Mouse (Mus musculus) heart, embryonic 16.5 days (tissue): ENCODE measurements around the gene Adgrg1. TPM values are rescaled to one million over a fixed set of nuclear protein-coding genes. Genes with fewer than 3 reads are reported as not detected.

ENCODE experiments used
- ATAC-seq: fragments of 200-750 bp; cut with Nextera tagmentation; replicated peaks from 2 replicates; pipeline ENCODE4 v1.8.0; 2017; ENCODE audit warnings: moderate number of reproducible peaks; ENCODE audit not compliant: insufficient read depth, low FRiP score; ENCODE audit errors: extremely low read depth
- H3K27ac ChIP-seq: fragments of 300-500 bp; sonication (generic); 2 replicates; pipeline ENCODE4 v1.5.1; 2014; ENCODE audit warnings: mild to moderate bottlenecking, low read length, control low read depth, moderate library complexity
- H3K27me3 ChIP-seq: fragments of 300-500 bp; sonication (generic); 2 replicates; pipeline ENCODE4 v1.6.1; 2014; ENCODE audit warnings: low read length, mixed read lengths; ENCODE audit not compliant: control insufficient read depth, insufficient read depth
- H3K36me3 ChIP-seq: fragments of 300-500 bp; sonication (generic); 2 replicates; pipeline ENCODE4 v1.6.1; 2014; ENCODE audit not compliant: control insufficient read depth, insufficient read depth
- H3K4me1 ChIP-seq: fragments of 300-500 bp; sonication (generic); 2 replicates; pipeline ENCODE4 v1.6.1; 2014; ENCODE audit warnings: low read length, mixed read lengths; ENCODE audit not compliant: control insufficient read depth, insufficient read depth
- H3K4me2 ChIP-seq: fragments of 300-500 bp; sonication (generic); 2 replicates; pipeline ENCODE4 v1.6.1; 2014; ENCODE audit warnings: low read depth, mild to moderate bottlenecking, control low read depth, low read length
- H3K4me3 ChIP-seq: fragments of 300-500 bp; sonication (generic); 2 replicates; pipeline ENCODE4 v1.5.1; 2014; ENCODE audit warnings: mild to moderate bottlenecking, control low read depth, low read length
- H3K9ac ChIP-seq: fragments of 300-500 bp; sonication (generic); 2 replicates; pipeline ENCODE4 v1.6.1; 2014; ENCODE audit warnings: low read length, control low read depth
- H3K9me3 ChIP-seq: fragments of 300-500 bp; sonication (generic); replicated peaks from 2 replicates; pipeline ENCODE4 v1.6.1; 2016; ENCODE audit warnings: low read length; ENCODE audit not compliant: control insufficient read depth
- WGBS: fragments of 180-500 bp; shearing (Covaris S2); extraction: QIAGEN DNeasy Blood & Tissue Kit; methylation state at CpG from one replicate; pipeline ENCODE4 v1.1.7; 2014; 5-methylcytosine and 5-hydroxymethylcytosine counted together
- polyA plus RNA-seq: library from polyadenylated mRNA; unstranded; fragments of >200 nt; fragmentation: Nextera tagmentation; extraction: Ambion mirVana; gene quantifications from 2 replicates; pipeline ENCODE4 v1.2.1, GENCODE M21; 2015

Adgrg1 gene
- polyA plus RNA-seq, 1 experiment from 2014 or later: 18.0 TPM

DNA sequence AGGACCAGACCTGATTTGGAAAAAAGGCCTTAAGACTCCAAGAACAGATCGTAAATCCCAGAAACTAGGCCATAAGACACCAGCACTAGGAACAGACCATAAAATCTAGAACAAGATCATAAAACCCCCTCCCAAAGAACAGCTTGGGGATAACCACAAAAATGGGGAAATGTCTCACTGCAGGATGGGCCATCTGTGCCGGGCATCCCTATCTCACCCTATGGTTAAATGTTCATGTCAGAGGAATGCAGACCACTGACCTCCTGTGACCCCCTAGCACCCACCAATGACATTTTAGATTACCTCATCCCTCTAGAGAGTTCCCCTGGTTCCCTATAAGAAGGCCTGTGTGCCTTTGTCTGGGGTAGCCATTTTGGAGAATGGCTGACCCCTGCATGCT lies 75.1 kb downstream of the Adgrg1 start:
- H3K4me2 ChIP-seq: no peak overlapping the region
- no peak overlapping the region for H3K4me3 ChIP-seq
- no peak overlapping the region for H3K27ac ChIP-seq
- 46% methylated on average over 2 of the region's 2 CpGs for WGBS
- no peak overlapping the region for H3K9ac ChIP-seq
- H3K36me3 ChIP-seq: no peaks in the 10 kb centered on the region
- H3K27me3 ChIP-seq: no peaks in the 10 kb centered on the region
- H3K4me1 ChIP-seq: no peaks in the 10 kb centered on the region
- no peaks in the 10 kb centered on the region for H3K9me3 ChIP-seq
- ATAC-seq: no peak

DNA sequence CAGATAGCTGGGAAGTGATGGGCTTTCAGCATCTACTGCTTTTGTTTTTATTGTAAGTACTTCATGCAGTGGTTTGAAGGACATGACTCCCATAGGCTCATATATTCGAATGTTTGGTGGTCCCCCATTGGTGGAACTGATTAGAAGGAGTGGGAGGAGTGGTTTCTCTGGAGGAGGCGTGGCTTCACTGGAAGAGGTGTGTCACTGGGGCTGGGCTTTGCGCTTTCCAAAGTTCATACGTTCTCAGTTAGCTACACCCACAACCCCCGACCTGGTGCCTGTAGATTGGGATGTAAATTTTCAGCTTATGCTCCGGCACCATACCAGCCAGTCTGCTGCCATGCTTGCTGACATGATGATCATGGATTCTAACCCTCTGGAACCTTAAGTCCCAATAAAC lies 79.9 kb downstream of the Adgrg1 start:
- H3K27me3 ChIP-seq: no peaks in the 10 kb centered on the region
- H3K27ac ChIP-seq: no peak overlapping the region
- H3K36me3 ChIP-seq: no peaks in the 10 kb centered on the region
- H3K9ac ChIP-seq: no peak overlapping the region
- no peaks in the 10 kb centered on the region for H3K9me3 ChIP-seq
- no peak overlapping the region for H3K4me2 ChIP-seq
- H3K4me1 ChIP-seq: no peaks in the 10 kb centered on the region
- H3K4me3 ChIP-seq: no peak overlapping the region
- ATAC-seq: no peak
- 57% methylated on average over 6 of the region's 6 CpGs for WGBS

DNA sequence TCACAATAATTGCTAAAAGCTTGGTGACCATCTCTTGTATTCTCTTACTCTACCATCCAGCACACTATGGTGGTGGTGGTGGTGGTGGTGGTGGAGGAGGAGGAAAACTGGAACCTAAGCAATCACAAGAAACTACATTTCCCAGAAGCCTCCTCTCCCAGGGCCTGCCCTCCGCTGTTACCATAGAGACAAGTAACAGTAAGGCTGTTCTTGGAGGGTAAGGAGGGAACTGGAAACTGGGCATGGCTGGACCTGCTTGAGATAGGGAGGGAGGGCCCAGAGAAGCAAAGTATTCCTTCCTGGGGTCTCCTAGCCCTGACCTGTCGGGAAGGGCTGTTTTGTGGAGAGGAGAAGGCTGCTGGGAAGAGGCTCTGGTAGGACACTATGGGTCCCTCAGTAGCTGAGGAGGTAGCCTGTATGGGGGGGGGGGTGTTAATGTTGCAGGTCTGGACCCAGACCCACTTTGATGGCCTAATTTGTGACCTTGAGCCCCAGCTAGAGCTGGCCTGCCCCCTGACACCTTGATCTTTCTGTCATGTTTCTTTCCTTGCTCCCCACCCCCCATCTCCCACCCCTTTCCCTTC lies 80.5 kb downstream of the Adgrg1 start, which contains the start of gene Drc7:
Drc7 (plus strand) TSS at position 177 of the 584 bp plus-strand sequence.
- H3K4me1 ChIP-seq: no peaks in the 10 kb centered on the region
- H3K27me3 ChIP-seq: no peaks in the 10 kb centered on the region
- H3K9ac ChIP-seq: no peak within 1 kb of the TSS
- H3K4me3 ChIP-seq: no peak within 1 kb of the TSS
- H3K36me3 ChIP-seq: no peaks in the 10 kb centered on the region
- whole genome bisulfite sequencing: 36% methylated on average over 2 of the region's 2 CpGs
- no peak within 1 kb of the TSS for H3K27ac ChIP-seq
- H3K9me3 ChIP-seq: no peaks in the 10 kb centered on the region
- no peak within 1 kb of the TSS for H3K4me2 ChIP-seq
- ATAC-seq: no peak

DNA sequence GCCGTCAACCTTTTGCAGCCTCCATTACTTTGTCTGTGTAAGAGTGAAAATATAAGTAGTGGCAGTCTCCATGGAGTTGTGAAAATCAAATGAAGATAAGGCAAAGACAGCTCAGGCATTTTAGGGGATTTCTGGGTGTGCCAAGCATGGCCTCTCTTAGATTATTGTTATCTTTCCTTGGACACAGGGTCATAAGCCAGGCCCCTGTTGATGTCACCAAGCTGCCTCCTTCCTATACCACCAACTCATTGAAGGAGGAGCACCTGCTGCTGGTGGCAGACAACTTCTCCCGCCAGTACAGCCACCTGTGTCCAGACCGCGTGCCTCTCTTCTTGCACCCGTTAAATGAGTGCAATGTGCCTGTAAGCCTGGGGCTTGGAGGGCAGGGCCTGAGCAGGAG lies 81.9 kb downstream of the Adgrg1 start:
- no peaks in the 10 kb centered on the region for H3K4me1 ChIP-seq
- H3K9ac ChIP-seq: no peak overlapping the region
- H3K27ac ChIP-seq: no peak overlapping the region
- WGBS: 71% methylated on average over 5 of the region's 5 CpGs
- H3K36me3 ChIP-seq: no peaks in the 10 kb centered on the region
- no peak overlapping the region for H3K4me2 ChIP-seq
- no peak for ATAC-seq
- no peak overlapping the region for H3K4me3 ChIP-seq
- no peaks in the 10 kb centered on the region for H3K9me3 ChIP-seq
- no peaks in the 10 kb centered on the region for H3K27me3 ChIP-seq

DNA sequence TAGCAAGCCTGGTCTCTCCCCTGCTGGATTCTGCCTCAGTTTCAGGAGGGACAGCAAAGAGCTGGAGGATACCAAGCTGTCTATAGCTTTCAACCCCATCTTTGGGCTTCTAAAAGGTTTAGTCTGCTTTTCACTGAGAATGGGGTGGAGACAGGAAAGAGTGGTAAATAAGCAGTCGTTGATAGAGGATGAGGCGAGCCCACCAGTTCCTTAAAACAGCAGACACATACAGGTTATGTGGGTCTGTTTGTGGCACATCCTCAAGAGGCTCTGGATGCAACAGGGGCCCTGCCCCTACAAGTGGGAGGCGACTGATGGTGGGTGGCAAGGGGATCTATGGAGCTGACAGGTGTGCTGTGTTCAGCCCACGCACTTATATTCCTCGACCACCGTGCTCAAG lies 84.1 kb downstream of the Adgrg1 start:
- ATAC-seq: no peak
- H3K9me3 ChIP-seq: no peaks in the 10 kb centered on the region
- no peaks in the 10 kb centered on the region for H3K4me1 ChIP-seq
- no peak overlapping the region for H3K27ac ChIP-seq
- no peaks in the 10 kb centered on the region for H3K36me3 ChIP-seq
- no peak overlapping the region for H3K9ac ChIP-seq
- WGBS: 65% methylated on average over 6 of the region's 6 CpGs
- H3K4me2 ChIP-seq: no peak overlapping the region
- no peak overlapping the region for H3K4me3 ChIP-seq
- H3K27me3 ChIP-seq: no peaks in the 10 kb centered on the region

GRCm38 (mm10) chr8:95059812-95060533 lies 85.4 kb downstream of the Adgrg1 start:
- no peaks in the 10 kb centered on the region for H3K4me1 ChIP-seq
- no peaks in the 10 kb centered on the region for H3K9me3 ChIP-seq
- no peaks in the 10 kb centered on the region for H3K36me3 ChIP-seq
- peak overlapping the region; percentile 3 for H3K27ac ChIP-seq
- no peak overlapping the region for H3K4me3 ChIP-seq
- ATAC-seq: no peak
- WGBS: 37% methylated on average over 6 of the region's 6 CpGs
- H3K4me2 ChIP-seq: no peak overlapping the region
- H3K9ac ChIP-seq: no peak overlapping the region
- H3K27me3 ChIP-seq: no peaks in the 10 kb centered on the region

Other genes with a start within 250 kb of the Adgrg1 start
- gene Ccl22, start 229.2 kb upstream of the Adgrg1 start, polyA plus RNA-seq: 0.16 TPM in 1 of 2 replicates, not detected in the other
- gene Cx3cl1, start 202.7 kb upstream of the Adgrg1 start, polyA plus RNA-seq: 8.2 and 9.3 TPM in 2 replicates
- gene Ccl17, start 164.3 kb upstream of the Adgrg1 start, polyA plus RNA-seq: 0.44 and 0.51 TPM in 2 replicates
- 194 and 209 TPM in 2 replicates for gene Coq9, start 136.4 kb upstream of the Adgrg1 start, polyA plus RNA-seq
- gene Ciapin1, start 136.4 kb upstream of the Adgrg1 start, polyA plus RNA-seq: 88.2 and 98.8 TPM in 2 replicates
- 123 and 134 TPM in 2 replicates for gene Polr2c, start 117.3 kb upstream of the Adgrg1 start, polyA plus RNA-seq
- gene Dok4, start 98.4 kb upstream of the Adgrg1 start, polyA plus RNA-seq: 28.9 and 33.7 TPM in 2 replicates
- gene Ccdc102a, start 56.7 kb upstream of the Adgrg1 start, polyA plus RNA-seq: 17.4 and 19.8 TPM in 2 replicates
- 0.71 and 1.4 TPM in 2 replicates for gene Adgrg5, start 51.1 kb upstream of the Adgrg1 start, polyA plus RNA-seq
- 4.9 and 5.2 TPM in 2 replicates for gene Adgrg3, start 42.9 kb downstream of the Adgrg1 start, polyA plus RNA-seq
- 0.46 and 0.56 TPM in 2 replicates for gene Drc7, start 80.4 kb downstream of the Adgrg1 start, polyA plus RNA-seq
- 17.1 and 19.1 TPM in 2 replicates for gene Katnb1, start 106.4 kb downstream of the Adgrg1 start, polyA plus RNA-seq
- gene Kifc3, start 228.1 kb downstream of the Adgrg1 start, polyA plus RNA-seq: 16.9 and 23.0 TPM in 2 replicates